Mouse (Mus musculus) heart, embryonic 11.5 days (tissue): ENCODE measurements at regions not wholly inside any gene's neighbourhood (a gene's known extent, or its start where the extent isn't known, plus 50 kb on each side); places are given as distances from the start of the nearest gene placed in this dataset.

Experiments
- ATAC-seq: fragments of 200-750 bp; cut with Nextera tagmentation; replicated peaks from 2 replicates; pipeline ENCODE4 v1.8.0; 2017; ENCODE audit warnings: moderate library complexity; ENCODE audit not compliant: insufficient number of reproducible peaks, low FRiP score, low TSS enrichment
- H3K27ac ChIP-seq: fragments of 300-500 bp; sonication (generic); 2 replicates; pipeline ENCODE4 v1.5.1; 2014; ENCODE audit warnings: mild to moderate bottlenecking, low read depth, low read length
- H3K27me3 ChIP-seq: fragments of 300-500 bp; sonication (generic); 2 replicates; pipeline ENCODE4 v1.6.1; 2014; ENCODE audit warnings: mild to moderate bottlenecking, low read length, mixed read lengths; ENCODE audit not compliant: control insufficient read depth, insufficient read depth
- H3K36me3 ChIP-seq: fragments of 300-500 bp; sonication (generic); 2 replicates; pipeline ENCODE4 v1.6.1; 2014; ENCODE audit warnings: mild to moderate bottlenecking, low read length, moderate library complexity, mixed read lengths; ENCODE audit not compliant: control insufficient read depth, insufficient read depth
- H3K4me1 ChIP-seq: fragments of 300-500 bp; sonication (generic); 2 replicates; pipeline ENCODE4 v1.6.1; 2014; ENCODE audit warnings: low read length; ENCODE audit not compliant: control insufficient read depth, insufficient read depth
- H3K4me2 ChIP-seq: fragments of 300-500 bp; sonication (generic); 2 replicates; pipeline ENCODE4 v1.6.1; 2014; ENCODE audit warnings: mild to moderate bottlenecking, moderate library complexity
- H3K4me3 ChIP-seq: fragments of 300-500 bp; sonication (generic); 2 replicates; pipeline ENCODE4 v1.5.1; 2014; ENCODE audit warnings: low read depth, low read length
- H3K9ac ChIP-seq: fragments of 300-500 bp; sonication (generic); 2 replicates; pipeline ENCODE4 v1.6.1; 2014; ENCODE audit warnings: mild to moderate bottlenecking, low read depth, low read length, moderate library complexity
- H3K9me3 ChIP-seq: fragments of 300-500 bp; sonication (generic); replicated peaks from 2 replicates; pipeline ENCODE4 v1.6.1; 2016; ENCODE audit warnings: low read length; ENCODE audit not compliant: control insufficient read depth
- WGBS: fragments of 180-500 bp; shearing (Covaris S2); extraction: QIAGEN DNeasy Blood & Tissue Kit; methylation state at CpG from one replicate; pipeline ENCODE4 v1.1.7; 2014; ENCODE audit not compliant: insufficient replicate concordance; 5-methylcytosine and 5-hydroxymethylcytosine counted together

GRCm38 (mm10) chr1:177648974-177649373, 80.6 kb upstream of the 1700016C15Rik start:
- H3K9me3 ChIP-seq, result no peaks in the 10 kb centered on the region
- 83% methylated on average over 4 of the region's 4 CpGs for WGBS
- no peak overlapping the region for H3K4me2 ChIP-seq
- no peaks in the 10 kb centered on the region for H3K4me1 ChIP-seq
- H3K27me3 ChIP-seq, result no peaks in the 10 kb centered on the region
- no peaks in the 10 kb centered on the region for H3K36me3 ChIP-seq
- no peak for ATAC-seq
- H3K4me3 ChIP-seq, result no peak overlapping the region
- no peak overlapping the region for H3K27ac ChIP-seq
- H3K9ac ChIP-seq, result no peak overlapping the region

DNA sequence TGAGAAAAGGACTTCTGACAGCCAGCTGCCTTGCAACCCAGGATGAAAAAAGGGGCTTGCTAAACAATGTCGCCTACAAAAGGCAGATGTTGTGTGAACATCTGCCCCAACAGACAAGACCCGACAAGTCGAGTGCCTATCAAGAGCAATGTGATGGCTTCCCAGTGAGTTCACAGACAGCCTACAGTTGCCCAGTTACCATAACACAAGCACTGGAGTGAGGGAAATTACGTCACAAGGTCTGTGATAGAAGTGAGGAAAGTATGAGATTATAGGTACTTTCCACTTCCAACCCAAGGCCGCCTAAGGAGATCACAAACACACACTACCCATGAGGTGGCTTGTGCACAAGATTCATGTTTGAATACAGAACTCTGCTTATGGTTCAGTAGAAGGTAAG, 78.4 kb upstream of the 1700016C15Rik start:
- H3K9me3 ChIP-seq, result no peaks in the 10 kb centered on the region
- H3K4me1 ChIP-seq, result no peaks in the 10 kb centered on the region
- 60% methylated on average over 5 of the region's 5 CpGs for WGBS
- H3K9ac ChIP-seq, result no peak overlapping the region
- H3K4me3 ChIP-seq, result no peak overlapping the region
- H3K36me3 ChIP-seq, result no peaks in the 10 kb centered on the region
- no peak for ATAC-seq
- H3K4me2 ChIP-seq, result no peak overlapping the region
- no peaks in the 10 kb centered on the region for H3K27me3 ChIP-seq
- no peak overlapping the region for H3K27ac ChIP-seq

GRCm38 (mm10) chr1:177663163-177663562, 66.5 kb upstream of the 1700016C15Rik start:
- Histone ChIP-seq H3K4me2 (no peak overlapping the region), H3K27me3 (no peaks in the 10 kb centered on the region), H3K27ac (no peak overlapping the region), H3K9ac (no peak overlapping the region), H3K9me3 (no peaks in the 10 kb centered on the region), H3K36me3 (no peaks in the 10 kb centered on the region), H3K4me3 (no peak overlapping the region), H3K4me1 (no peaks in the 10 kb centered on the region)
- ATAC-seq, result no peak
- WGBS, result 76% methylated on average over 7 of the region's 7 CpGs

DNA sequence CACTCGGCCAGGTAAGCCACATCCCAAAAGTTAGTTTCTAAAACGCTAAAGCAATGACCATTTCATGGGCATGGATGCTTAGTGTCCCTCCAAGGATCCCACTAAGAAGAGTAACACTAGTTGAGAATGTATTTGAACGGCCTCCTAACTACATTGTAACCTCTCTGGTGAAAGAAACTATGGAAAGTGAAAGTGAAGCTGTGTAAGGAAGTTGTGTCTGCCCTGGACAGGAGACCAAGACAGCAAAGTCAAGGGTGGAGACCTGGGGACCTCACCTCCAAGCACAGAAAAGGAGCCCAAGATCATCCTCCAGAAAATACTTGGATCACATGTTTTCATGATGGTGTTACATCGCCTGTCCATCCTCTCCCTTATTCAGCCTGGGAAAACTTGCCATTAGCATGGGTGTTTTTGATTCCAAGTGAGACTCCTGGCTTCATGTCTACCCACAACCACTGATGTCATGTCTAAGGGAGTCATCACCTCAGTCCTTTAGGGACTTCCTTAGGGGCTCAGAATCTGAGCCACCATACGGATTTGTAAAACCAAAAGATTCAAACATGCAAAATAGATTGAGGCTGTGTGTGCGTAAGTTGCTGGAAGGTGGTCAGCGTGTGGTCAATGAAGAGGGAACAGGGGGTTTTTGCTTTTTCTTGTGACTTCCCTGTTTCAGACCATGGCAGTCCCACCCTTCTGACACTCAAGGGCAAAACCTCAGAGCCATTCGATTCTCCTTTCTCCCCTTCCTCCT, 62.4 kb upstream of the 1700016C15Rik start:
- no peaks in the 10 kb centered on the region for H3K27me3 ChIP-seq
- H3K27ac ChIP-seq, result no peak overlapping the region
- no peaks in the 10 kb centered on the region for H3K9me3 ChIP-seq
- no peaks in the 10 kb centered on the region for H3K36me3 ChIP-seq
- WGBS, result 75% methylated on average over 8 of the region's 8 CpGs
- H3K4me2 ChIP-seq, result no peak overlapping the region
- H3K4me3 ChIP-seq, result no peak overlapping the region
- no peaks in the 10 kb centered on the region for H3K4me1 ChIP-seq
- no peak for ATAC-seq
- H3K9ac ChIP-seq, result no peak overlapping the region

- 67% methylated on average over 1 of the region's 1 CpGs for WGBS
- H3K9ac ChIP-seq, result no peak overlapping the region
- H3K4me3 ChIP-seq, result no peak overlapping the region
- H3K9me3 ChIP-seq, result no peaks in the 10 kb centered on the region
- no peak overlapping the region for H3K27ac ChIP-seq
- no peaks in the 10 kb centered on the region for H3K4me1 ChIP-seq
- no peak for ATAC-seq
- no peak overlapping the region for H3K4me2 ChIP-seq
- no peaks in the 10 kb centered on the region for H3K36me3 ChIP-seq
- H3K27me3 ChIP-seq, result no peaks in the 10 kb centered on the region
Measured at GRCm38 (mm10) chr1:177670576-177670975, 59.0 kb upstream of the 1700016C15Rik start.

- H3K27me3 ChIP-seq, result no peaks in the 10 kb centered on the region
- ATAC-seq, result no peak
- 90% methylated on average over 5 of the region's 5 CpGs for WGBS
- H3K4me1 ChIP-seq, result no peaks in the 10 kb centered on the region
- no peak overlapping the region for H3K4me2 ChIP-seq
- H3K4me3 ChIP-seq, result no peak overlapping the region
- no peaks in the 10 kb centered on the region for H3K9me3 ChIP-seq
- H3K36me3 ChIP-seq, result no peaks in the 10 kb centered on the region
- no peak overlapping the region for H3K9ac ChIP-seq
- H3K27ac ChIP-seq, result no peak overlapping the region
Measured at GRCm38 (mm10) chr1:177676657-177677056, 53.0 kb upstream of the 1700016C15Rik start.

DNA sequence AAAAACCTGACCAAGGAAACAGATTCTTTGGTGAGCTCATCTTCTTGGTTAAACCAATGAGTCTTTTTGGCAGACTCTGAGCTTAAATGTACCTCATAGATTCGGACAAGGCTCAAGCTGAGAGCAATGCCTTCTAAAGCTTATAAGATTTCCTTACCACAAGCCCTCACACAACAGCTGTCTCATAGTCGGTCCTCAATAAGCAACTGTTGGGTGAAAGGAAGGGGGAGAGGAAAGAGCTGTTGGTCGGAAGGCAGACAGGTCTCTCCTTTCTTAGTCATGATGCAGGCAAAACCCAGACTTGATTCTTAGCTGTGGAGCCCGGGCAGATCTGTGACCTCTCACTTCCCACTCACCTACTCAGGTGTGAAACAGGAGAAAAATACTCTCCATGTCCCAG, 50.8 kb upstream of the 1700016C15Rik start:
- no peak overlapping the region for H3K27ac ChIP-seq
- no peaks in the 10 kb centered on the region for H3K27me3 ChIP-seq
- H3K4me2 ChIP-seq, result no peak overlapping the region
- H3K9ac ChIP-seq, result no peak overlapping the region
- H3K4me3 ChIP-seq, result no peak overlapping the region
- no peaks in the 10 kb centered on the region for H3K36me3 ChIP-seq
- no peaks in the 10 kb centered on the region for H3K9me3 ChIP-seq
- H3K4me1 ChIP-seq, result no peaks in the 10 kb centered on the region
- ATAC-seq, result no peak
- 71% methylated on average over 4 of the region's 4 CpGs for WGBS
